Mouse (Mus musculus) spleen, postnatal 36 days (tissue): ENCODE data around the gene Tulp4.

ENCODE experiments used
- DNase-seq, 2 experiments: peaks; one replicate each; pipeline ENCODE4 v3.0.0; 2022; ENCODE audit warnings: low spot score in 2 of 2, mixed read lengths in 1 of 2

Gene Tulp4

GRCm38 (mm10) chr17:6123776-6124175, 17.5 kb downstream of the Tulp4 start:
- no peak for DNase-seq

GRCm38 (mm10) chr17:6125441-6125840, 19.2 kb downstream of the Tulp4 start:
- no peak for DNase-seq

- no peak for DNase-seq
These were observed 21.8 kb downstream of the Tulp4 start for GRCm38 (mm10) chr17:6128039-6128438.

DNA sequence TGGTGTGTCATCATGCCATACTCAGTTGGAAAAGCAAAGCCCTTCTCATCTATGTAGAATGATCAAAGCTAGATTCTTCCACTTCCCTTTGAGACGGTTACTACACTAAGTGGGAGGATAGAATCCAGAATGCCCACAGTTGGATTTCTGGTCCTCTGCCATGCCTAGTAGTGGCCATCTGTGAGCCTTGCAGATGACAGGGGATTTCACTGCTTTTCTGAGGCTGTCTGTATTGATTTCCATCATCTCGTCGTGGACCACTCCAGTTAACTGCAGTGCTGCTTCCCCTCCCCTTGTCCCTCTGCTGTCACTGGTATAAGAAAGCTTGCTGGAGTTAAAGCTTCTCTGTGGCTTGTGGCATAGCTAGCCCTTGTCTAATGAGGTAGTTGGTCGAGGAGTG, 23.1 kb downstream of the Tulp4 start:
- DNase-seq = no peak

- DNase-seq = no peak
These were observed 24.8 kb downstream of the Tulp4 start for GRCm38 (mm10) chr17:6131083-6131482.

DNA sequence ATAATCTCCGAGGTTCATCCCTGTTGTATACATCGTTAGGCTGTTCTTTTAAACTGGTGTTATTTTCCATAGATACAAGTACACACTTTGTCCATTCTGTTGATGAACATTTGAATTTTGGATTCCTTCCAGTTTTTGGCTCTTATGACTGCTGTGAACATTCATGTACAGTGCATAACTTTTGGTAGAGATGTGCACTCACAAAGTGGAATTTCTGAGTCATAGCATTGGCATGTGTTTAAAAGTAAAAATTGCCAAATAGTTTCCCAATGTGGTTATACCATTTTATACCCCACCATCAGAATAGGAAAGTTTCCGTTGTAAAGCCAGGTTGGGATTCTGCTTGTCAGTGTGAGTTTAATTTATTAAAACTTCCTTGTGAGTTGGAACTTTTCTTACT, 34.6 kb downstream of the Tulp4 start:
- no peak for DNase-seq

- no peak for DNase-seq
These were observed 35.1 kb downstream of the Tulp4 start for GRCm38 (mm10) chr17:6141344-6141743.

DNA sequence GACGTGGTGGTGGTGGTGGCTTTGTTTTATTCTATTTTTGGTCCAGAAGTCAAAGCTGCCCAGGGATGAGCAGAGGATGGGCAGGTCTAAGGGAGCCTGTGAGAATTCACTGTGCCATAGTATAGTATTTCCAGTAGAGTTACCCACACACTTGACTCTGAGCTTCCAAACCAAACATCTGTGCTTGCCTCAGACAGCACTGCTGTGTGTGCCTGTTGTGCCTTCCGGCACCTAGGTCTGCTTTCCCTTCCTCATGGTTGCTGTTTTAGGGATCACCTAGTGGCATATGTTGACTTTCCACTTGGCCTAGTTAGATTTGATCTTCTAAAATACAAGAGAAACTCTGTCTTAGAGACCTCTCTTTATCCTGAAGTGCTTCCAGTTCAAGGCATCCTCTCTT, 39.0 kb downstream of the Tulp4 start:
- no peak for DNase-seq

DNA sequence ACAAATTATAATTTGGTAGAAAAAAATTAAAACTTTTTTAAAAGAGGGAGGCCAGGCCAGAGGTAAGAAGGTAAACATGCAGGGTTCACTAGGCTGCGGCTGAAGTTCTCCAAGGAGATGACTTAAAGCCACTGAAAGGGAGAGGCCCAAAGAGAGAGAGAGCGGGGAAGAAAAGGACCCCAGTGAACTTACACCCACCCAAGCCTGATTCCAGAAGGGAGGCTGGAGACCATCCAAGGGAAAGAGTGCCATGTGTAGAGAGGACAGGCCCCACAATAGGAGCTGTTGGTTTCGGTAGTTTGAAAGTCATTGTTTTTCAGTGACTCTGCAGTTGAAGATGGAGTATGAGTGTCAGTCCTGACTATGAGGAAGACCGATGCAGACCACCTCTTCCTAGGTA, 46.7 kb downstream of the Tulp4 start:
- DNase-seq = no peak

DNA sequence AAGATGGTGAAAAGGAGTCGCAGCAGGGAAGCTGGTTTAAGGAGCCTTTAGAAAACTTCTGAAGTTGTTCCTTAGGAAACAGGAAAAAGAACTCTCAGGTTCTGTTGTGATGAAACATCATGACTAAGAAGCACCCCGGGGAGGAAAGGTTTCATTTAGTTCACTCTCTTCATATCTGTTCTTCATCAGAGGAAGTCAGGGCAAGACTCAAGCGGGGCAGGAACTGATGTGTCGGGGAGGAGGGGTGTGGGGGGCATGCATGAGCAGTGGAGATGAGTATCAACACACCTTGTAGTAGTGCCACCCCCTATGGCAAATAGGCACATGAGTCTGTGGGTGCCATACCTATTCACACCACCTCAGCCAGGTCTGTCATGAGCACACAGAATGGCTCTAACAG, 47.3 kb downstream of the Tulp4 start:
- no peak for DNase-seq

DNA sequence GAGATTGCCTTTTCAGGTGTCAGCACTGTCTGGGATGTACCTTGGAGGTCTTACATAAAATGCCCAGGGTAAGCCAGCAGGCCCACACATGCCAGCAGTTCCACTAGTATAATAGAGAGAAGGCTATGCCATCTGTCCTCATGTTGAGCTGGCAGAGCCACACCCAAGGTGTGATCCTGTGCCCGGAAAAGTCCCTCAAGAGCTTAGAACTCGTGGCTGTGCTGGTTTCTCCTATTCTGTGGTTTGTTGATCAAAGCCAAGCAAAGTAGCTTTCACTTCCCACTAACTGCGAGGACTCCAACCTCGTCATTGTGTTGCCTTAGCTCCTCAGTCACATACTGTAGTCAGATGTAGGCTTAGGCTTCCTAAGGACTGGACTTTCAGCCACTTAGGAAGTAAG, 48.1 kb downstream of the Tulp4 start:
- DNase-seq = no peak

DNA sequence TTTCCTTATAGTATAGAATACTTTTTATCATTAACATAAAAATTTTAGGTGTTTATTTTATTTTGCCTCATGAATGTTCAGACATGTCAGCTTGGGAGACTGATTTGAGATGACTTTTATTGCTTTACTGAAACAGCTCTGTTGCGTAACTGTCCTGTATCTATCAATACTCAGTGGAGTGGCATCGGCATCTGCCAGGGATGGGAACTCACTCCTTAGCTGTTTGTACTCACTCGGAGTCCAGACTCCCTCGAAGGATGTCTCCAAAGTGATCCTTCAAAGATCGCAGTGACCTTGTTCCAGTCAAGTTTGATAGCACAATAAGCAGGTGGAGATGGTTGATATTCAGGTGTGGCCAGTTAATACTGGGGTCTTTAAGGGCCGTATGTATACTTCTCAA, 54.3 kb downstream of the Tulp4 start:
- DNase-seq = no peak

- no peak for DNase-seq
These were observed 55.7 kb downstream of the Tulp4 start for GRCm38 (mm10) chr17:6161916-6162315.

GRCm38 (mm10) chr17:6162761-6163160, 56.5 kb downstream of the Tulp4 start:
- no peak for DNase-seq

GRCm38 (mm10) chr17:6164911-6165310, 58.7 kb downstream of the Tulp4 start:
- no peak for DNase-seq

DNA sequence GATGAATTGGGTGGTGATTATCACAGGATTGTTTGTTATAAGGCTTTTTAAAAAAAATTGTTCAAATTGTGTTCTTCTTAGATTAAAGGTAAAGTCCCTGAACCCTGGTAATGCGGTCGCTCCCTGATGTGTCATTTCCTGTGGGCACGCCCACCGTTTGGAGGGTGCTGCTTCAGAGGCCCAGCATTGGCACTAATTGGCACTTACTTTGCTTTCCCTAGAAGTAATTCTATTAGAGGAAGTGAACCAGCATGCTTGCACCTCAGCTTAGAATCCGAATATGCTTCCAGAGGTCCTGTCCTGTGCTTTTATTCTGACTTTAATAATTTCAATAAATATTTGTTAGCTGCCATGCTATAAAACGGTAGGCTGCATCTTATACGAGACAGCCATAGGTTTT, 66.2 kb downstream of the Tulp4 start:
- peak; percentile 35 to 37 for DNase-seq

- DNase-seq = peak; percentile 16 to 29
These were observed 66.9 kb downstream of the Tulp4 start for GRCm38 (mm10) chr17:6172926-6173690.

DNA sequence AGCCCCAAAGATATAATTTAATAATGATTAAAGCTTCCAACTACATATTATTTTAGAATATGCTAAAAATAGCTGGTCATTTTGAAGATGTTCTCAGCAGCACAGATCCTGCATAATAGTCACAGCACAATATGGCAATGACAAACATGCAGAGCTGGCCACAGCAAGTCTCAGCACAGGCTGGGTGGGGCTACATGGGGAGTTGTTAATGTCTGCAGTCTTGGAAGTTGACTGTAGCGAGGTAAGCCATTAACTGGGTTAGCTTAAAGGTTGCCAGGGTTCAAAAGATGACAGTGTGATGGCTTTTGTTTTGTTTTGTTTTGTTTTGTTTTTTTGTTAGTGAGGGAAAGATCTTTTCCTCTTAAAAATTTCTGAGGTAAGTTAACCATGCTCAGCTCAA, 68.3 kb downstream of the Tulp4 start:
- no peak for DNase-seq

DNA sequence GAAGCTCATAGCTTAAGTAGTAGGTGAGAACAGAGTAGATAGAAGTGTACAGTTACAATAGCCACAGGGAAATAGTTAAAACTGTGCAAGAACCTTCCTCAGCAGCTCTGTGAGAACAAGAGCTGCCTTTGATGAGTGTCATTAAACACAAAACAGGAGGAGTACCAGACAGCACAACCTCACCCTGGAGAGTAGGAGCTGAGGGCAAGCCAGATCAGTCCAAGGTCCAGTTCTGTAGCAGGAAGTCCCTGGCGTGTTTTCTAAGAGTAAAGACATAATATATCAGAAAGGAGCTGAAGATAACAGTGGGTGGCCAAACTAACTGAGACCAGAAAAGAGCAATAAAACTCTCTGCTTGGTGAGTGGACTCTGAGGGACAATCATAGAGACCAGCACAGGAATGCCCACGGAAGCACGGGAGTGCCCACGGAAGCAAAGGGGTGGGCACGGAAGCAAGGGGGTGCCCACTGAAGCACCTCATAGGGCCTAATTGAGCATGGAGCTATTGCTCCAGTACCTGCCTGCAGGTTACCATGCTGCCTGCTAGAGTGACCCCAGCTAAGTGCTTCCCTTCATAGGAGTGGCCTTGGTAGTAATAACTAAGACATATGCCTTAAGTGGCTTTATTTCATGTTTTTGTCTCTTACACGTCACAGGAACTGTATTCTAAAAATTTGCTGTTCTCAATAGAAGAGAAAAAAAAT, 72.5 kb downstream of the Tulp4 start:
- no peak for DNase-seq

DNA sequence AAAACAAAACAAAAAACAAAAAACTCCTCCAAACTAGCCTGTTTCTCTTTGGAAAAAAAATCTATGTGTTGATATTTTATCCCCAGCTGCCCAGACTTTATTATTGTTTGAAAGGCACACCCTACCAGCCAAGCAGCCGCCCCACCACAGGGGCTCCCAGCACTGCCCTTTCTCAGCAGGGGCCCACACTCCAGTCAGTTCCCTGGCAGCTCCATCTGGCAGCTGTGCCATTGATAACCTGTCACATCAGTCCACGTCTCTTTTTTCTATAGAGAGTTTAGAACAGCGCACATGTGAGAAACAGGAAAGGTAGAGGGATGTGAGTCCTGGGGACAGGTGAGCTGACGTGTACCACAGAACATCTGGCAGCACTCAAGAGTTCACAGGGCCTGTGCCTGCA, 73.2 kb downstream of the Tulp4 start:
- no peak for DNase-seq

DNA sequence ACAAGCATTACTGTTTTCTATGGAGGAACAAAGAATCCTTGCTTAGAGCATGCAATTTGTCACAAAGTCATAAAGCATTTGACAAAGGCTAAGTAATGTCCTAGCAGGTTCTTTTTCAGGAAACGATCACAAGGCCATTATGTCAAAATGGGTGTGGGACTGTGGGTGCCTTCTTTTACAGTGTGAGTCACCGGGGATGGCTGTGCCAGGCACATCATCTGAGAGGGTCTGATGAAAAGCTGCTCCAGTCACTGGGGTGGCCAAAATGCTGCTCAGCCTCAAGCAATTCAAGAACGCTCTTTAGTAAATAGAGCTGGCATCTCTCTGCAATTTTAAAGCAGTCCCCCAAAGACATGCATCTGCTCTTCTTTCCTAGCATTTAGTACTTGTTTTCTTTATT, 74.2 kb downstream of the Tulp4 start:
- no peak for DNase-seq

DNA sequence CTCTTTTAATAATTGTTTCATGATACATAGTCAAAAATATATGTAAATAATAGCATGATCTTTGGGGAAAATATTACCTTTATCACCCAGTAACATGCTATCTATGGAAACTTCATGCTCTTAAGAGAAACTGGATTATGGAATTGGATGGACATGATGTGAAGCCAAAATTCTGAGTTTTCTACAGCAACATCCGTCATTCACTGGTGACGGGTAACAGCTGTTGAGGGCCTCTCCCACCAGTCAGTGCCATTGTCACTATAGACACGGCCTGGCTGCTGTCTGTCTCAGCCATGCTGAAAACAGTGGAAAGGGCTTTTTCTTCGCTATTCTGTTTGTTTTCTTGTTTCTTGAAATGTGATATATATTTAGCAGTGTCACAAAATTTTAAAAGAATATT, 76.5 kb downstream of the Tulp4 start:
- no peak for DNase-seq

- no peak for DNase-seq
These were observed 80.4 kb downstream of the Tulp4 start for GRCm38 (mm10) chr17:6186651-6187050.

DNA sequence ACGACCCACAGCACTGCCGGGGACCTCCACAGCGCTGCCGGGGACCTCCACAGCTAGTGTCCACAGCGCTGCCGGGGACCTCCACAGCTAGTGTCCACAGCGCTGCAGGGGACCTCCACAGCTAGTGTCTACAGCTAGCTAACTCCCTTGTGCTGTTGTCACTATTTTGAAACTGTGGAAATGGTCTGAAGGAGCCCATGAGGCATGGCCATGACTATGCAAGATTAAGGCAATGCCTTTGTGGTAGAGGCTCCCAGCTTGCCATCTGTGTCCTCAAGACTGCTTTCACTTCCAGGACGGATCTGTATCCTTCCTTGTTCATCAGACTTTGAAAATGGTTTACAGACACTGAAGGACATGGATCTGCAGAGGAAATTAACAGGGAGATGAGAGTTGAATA, 80.9 kb downstream of the Tulp4 start:
- DNase-seq = no peak
